Mouse (Mus musculus): ENCODE data around the gene Plekhh1. TPM values are rescaled to one million over a fixed set of nuclear protein-coding genes. Genes with fewer than 3 reads are reported as not detected.

Plekhh1 gene
- polyA plus RNA-seq (2012; rRNA removed; ENCODE audit: low replicate concordance): 6.6 and 8.2 TPM in 2 replicates

DNA sequence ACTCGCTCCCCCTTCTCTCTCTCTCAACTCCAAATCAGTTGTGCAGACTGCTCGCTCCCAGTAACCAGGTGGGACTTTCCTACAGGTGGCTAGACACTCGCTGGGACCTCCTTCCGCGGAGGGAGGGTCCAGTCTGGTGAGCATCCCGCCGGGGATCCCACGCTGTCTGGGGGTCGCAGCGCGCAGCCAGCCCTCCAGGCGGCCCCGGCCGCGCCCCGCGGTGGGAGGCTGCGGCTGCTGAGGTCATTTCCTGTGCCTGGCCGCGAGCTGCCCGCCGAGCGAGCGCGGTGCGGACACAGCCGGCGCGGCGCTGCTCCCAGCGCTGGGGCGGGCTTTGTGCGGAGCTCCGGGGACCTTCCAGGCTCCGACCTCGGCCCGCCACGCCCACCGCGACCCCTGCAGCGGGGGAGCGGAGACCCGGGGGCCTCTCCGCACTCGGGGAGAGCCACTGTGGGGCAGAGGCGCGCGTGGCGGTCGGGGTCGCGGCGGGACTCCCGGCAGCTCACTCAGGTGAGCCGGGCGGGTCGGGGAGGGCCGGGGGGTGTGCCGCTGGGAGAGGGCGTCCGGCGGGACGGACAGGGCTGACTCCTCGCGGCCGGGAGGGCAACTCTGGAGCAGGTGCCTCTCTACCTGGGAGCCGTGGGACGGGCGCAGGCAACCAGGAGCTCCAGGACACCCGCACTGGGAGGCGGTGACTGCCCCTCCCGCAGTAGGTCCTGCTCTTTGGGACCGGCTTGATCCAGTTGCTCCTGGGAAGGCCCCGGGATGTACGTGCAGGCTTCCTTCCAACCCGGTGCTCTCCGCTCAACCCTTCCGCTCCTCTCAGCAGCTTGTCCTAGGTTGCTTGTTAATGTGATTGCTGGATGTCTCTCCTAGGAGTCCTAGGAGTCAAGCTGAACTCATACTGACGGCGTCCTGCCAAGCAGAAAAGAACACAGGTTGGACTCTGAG lies at the start of gene Plekhh1:
Plekhh1 (plus strand) TSS at position 253 of the 951 bp plus-strand sequence.

DNA sequence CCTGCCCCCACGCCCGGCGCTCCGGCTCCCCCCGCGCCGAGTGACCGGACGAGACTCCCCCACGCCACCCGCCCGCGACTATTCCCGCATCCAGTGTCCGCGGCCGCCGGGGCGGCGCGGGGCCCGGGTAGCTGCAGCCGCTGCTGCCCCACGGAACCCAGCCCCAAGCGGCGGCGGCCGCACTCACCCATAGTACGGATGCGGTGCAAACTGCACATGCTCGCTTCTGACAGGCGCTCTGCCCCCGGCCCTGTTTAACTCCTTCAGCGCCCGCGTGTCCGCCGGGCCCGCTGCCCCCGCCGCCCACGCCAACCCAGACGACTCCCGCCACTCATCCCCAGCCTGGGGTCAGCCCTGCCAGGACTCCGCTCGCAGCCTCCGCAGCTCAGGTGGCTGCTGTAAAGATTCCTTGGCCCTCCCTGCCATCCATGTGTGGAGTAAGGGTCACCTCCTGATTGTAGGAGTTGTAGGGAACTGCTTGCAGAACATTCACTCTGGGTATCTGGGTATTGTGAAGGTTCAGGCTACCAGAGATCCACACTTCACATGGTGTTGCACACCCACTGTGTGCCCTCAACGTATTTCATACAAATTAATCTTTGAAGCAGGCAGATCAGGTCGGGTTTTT lies 21.7 kb upstream of the Plekhh1 start, which contains the start of gene Tmem229b:
Tmem229b (minus strand) TSS at position 502 of the 628 bp plus-strand sequence.

DNA sequence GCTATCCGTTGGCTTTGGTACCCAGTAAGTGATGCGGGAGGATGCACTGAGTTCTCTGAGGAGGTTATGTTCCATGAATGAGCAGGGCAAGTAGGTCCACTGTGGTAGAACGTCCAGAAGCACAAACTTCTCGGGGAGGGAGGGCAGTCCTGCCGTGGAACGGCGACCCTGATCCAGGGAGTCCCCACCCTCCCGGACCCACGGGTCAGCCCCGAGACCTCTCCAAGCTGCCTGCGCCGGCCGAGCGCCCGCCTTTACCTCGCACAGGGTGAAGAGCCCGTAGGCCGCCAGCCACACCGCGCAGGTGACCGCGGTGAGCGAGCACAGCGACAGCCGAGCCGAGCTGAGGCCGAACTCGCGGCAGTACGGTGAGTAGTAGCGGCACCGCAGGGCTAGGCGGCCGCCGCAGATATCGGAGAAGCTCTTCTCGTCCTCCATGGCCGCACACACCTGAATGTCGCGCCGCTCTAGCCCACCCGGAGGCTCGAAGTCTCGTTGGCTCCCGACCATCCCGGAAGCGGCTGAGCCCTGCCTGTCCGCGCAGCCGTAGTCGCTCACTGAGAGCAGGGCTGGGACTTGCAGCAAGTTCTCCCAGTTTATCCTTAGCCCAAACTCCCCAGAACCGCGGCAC lies 60.3 kb downstream of the Plekhh1 start, which contains the start of gene Pigh:
Pigh (minus strand) TSS at position 470 of the 631 bp plus-strand sequence.

DNA sequence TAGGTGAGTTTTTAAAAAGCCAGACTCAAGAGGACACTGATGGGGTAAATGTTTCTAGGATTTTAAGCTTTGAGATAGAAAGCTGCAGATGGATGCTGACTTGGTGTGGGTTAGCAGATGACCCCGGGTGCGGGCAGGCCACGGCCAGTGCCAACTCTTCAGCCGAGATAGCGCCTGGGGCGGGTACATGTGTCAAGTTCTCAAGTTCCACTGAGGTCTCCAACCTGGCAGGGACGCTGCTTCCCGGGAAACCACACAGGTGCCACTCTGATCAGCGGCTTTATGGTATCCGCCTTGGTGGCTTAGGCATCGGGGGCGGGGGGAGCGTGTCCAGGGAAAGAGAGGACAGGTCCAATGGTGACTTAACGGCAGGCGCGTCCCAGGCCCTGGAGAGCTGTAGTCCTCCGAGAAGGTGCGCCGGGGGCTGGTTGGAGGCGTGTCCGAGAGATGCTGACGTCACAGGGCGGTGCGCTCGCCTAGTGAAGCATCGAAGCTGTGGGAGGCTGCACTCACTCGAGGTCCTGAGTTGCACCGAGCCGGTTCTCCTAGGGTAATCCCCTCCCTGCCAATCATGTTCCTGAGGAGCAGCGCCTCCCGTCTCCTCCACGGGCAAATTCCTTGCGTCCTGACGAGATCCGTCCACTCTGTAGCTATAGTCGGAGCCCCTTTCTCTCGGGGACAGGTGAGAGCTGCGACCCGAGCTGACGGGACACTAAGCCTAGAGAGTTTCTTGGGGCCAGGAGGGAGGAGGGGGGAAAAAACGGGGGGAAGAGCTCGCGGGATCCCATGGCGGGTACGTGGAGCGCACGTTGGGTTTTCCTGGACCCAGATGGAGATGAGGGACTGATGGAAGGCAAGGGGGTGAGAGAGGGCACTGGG lies 101.6 kb downstream of the Plekhh1 start, which contains the start of gene Arg2:
Arg2 (plus strand) TSS at position 479 of the 879 bp plus-strand sequence.

Other genes starting within 250 kb of the Plekhh1 start
- gene Atp6v1d, start 167.5 kb upstream of the Plekhh1 start, polyA plus RNA-seq (2012; rRNA removed; ENCODE audit: low replicate concordance): 7.8 and 21.3 TPM in 2 replicates
- gene Eif2s1, start 167.3 kb upstream of the Plekhh1 start, polyA plus RNA-seq (2012; rRNA removed; ENCODE audit: low replicate concordance): 6.7 and 18.7 TPM in 2 replicates
- 0.98 and 1.4 TPM in 2 replicates for gene Plek2, start 122.2 kb upstream of the Plekhh1 start, polyA plus RNA-seq (2012; rRNA removed; ENCODE audit: low replicate concordance)
- gene Tmem229b, start 21.5 kb upstream of the Plekhh1 start, polyA plus RNA-seq (2012; rRNA removed; ENCODE audit: low replicate concordance): 33.1 and 36.1 TPM in 2 replicates
- 12.2 and 19.1 TPM in 2 replicates for gene Pigh, start 60.5 kb downstream of the Plekhh1 start, polyA plus RNA-seq (2012; rRNA removed; ENCODE audit: low replicate concordance)
- gene Arg2, start 101.6 kb downstream of the Plekhh1 start, polyA plus RNA-seq (2012; rRNA removed; ENCODE audit: low replicate concordance): 7.4 and 14.7 TPM in 2 replicates
- gene Vti1b, start 143.5 kb downstream of the Plekhh1 start, polyA plus RNA-seq (2012; rRNA removed; ENCODE audit: low replicate concordance): 29.1 and 48.9 TPM in 2 replicates
- gene Rdh11, start 163.1 kb downstream of the Plekhh1 start, polyA plus RNA-seq (2012; rRNA removed; ENCODE audit: low replicate concordance): 7.2 and 16.5 TPM in 2 replicates
- gene Rdh12, start 179.8 kb downstream of the Plekhh1 start, polyA plus RNA-seq (2012; rRNA removed; ENCODE audit: low replicate concordance): 2.2 and 4.0 TPM in 2 replicates

Measured in mammary gland, adult 2 months (tissue).